Mouse (Mus musculus) intestine, embryonic 15.5 days (tissue): ENCODE results near the gene Nrd1. TPM values are rescaled to one million over a fixed set of nuclear protein-coding genes. Genes with fewer than 3 reads are reported as not detected.

Source experiments
- ATAC-seq: fragments of 200-750 bp; cut with Nextera tagmentation; 2 replicates; pipeline ENCODE4 v1.8.0; 2017; ENCODE audit warnings: moderate TSS enrichment, moderate library complexity
- H3K27ac ChIP-seq: fragments of 300-500 bp; sonication (generic); 2 replicates; pipeline ENCODE4 v1.5.1; 2015; ENCODE audit warnings: mild to moderate bottlenecking, inconsistent platforms
- H3K27me3 ChIP-seq: fragments of 300-500 bp; sonication (generic); replicated peaks from 2 replicates; pipeline ENCODE4 v1.6.1; 2015; ENCODE audit warnings: inconsistent platforms
- H3K36me3 ChIP-seq: fragments of 300-500 bp; sonication (generic); 2 replicates; pipeline ENCODE4 v1.6.1; 2015; ENCODE audit warnings: inconsistent platforms
- H3K4me1 ChIP-seq: fragments of 300-500 bp; sonication (generic); replicated peaks from 2 replicates; pipeline ENCODE4 v1.6.1; 2015; ENCODE audit warnings: inconsistent platforms
- H3K4me2 ChIP-seq: fragments of 300-500 bp; sonication (generic); replicated peaks from 2 replicates; pipeline ENCODE4 v1.6.1; 2015; ENCODE audit warnings: mild to moderate bottlenecking, inconsistent platforms
- H3K4me3 ChIP-seq: fragments of 300-500 bp; sonication (generic); replicated peaks from 2 replicates; pipeline ENCODE4 v1.5.1; 2015; ENCODE audit warnings: inconsistent platforms
- H3K9ac ChIP-seq: fragments of 300-500 bp; sonication (generic); 2 replicates; pipeline ENCODE4 v1.6.1; 2015; ENCODE audit warnings: inconsistent platforms
- H3K9me3 ChIP-seq: fragments of 300-500 bp; sonication (generic); 2 replicates; pipeline ENCODE4 v1.6.1; 2016; ENCODE audit warnings: inconsistent platforms
- WGBS: fragments of 180-500 bp; shearing (Covaris S2); methylation state at CpG from one replicate; pipeline ENCODE4 v1.1.7; 2015; 5-methylcytosine and 5-hydroxymethylcytosine counted together
- polyA plus RNA-seq: library from polyadenylated mRNA; unstranded; fragments of >200 nt; fragmentation: Nextera tagmentation; extraction: Ambion mirVana; gene quantifications from 2 replicates; pipeline ENCODE4 v1.2.1, GENCODE M21; 2015

Nrd1 gene
- 56.0 and 56.1 TPM in 2 replicates for polyA plus RNA-seq

- under 1% methylated on average over 58 of the region's 58 CpGs for WGBS
- Histone ChIP-seq H3K4me2 (peak within 1 kb of the TSS; percentile 78), H3K4me3 (peak within 1 kb of the TSS; percentile 76), H3K4me1 (0 out of 2 replicates have a peak, but pooled peaks cover 2% of the 10 kb centered on the region), H3K27ac (peak within 1 kb of the TSS; percentile 93), H3K9ac (peak within 1 kb of the TSS; percentile 80), H3K9me3 (no peaks in the 10 kb centered on the region), H3K27me3 (no peaks in the 10 kb centered on the region), H3K36me3 (no peaks in the 10 kb centered on the region)
- peak; percentile 100 for ATAC-seq
Measured at GRCm38 (mm10) chr4:108999999-109000950, at the start of gene Nrd1. TSS of gene Nrd1 (plus strand) at chr4:109000655.

- Histone ChIP-seq H3K27me3 (0 out of 2 replicates have a peak, but pooled peaks cover 2% of the 10 kb centered on the region), H3K4me2 (no peak overlapping the region), H3K36me3 (no peaks in the 10 kb centered on the region), H3K4me3 (no peak overlapping the region), H3K9ac (no peak overlapping the region), H3K27ac (no peak overlapping the region), H3K4me1 (no peaks in the 10 kb centered on the region), H3K9me3 (no peaks in the 10 kb centered on the region)
- no peak for ATAC-seq
- WGBS: 87% methylated on average over 4 of the region's 4 CpGs
Measured at GRCm38 (mm10) chr4:108951663-108952062, 48.8 kb upstream of the Nrd1 start.

- H3K27ac ChIP-seq: no peak overlapping the region
- H3K27me3 ChIP-seq: no peaks in the 10 kb centered on the region
- no peak overlapping the region for H3K9ac ChIP-seq
- ATAC-seq: no peak
- no peak overlapping the region for H3K4me3 ChIP-seq
- no peak overlapping the region for H3K4me2 ChIP-seq
- H3K36me3 ChIP-seq: no peaks in the 10 kb centered on the region
- 89% methylated on average over 3 of the region's 3 CpGs for WGBS
- no peaks in the 10 kb centered on the region for H3K4me1 ChIP-seq
- no peaks in the 10 kb centered on the region for H3K9me3 ChIP-seq
Measured at GRCm38 (mm10) chr4:108959696-108960095, 40.8 kb upstream of the Nrd1 start.

GRCm38 (mm10) chr4:108960619-108961460, 39.6 kb upstream of the Nrd1 start:
- peak; percentile 56; the same call in 1 of the 2 replicates for ATAC-seq
- no peaks in the 10 kb centered on the region for H3K27me3 ChIP-seq
- no peaks in the 10 kb centered on the region for H3K36me3 ChIP-seq
- no peaks in the 10 kb centered on the region for H3K4me1 ChIP-seq
- H3K9ac ChIP-seq: no peak overlapping the region
- H3K27ac ChIP-seq: no peak overlapping the region
- H3K4me3 ChIP-seq: no peak overlapping the region
- H3K4me2 ChIP-seq: no peak overlapping the region
- WGBS: 79% methylated on average over 4 of the region's 4 CpGs
- H3K9me3 ChIP-seq: no peaks in the 10 kb centered on the region

GRCm38 (mm10) chr4:108963017-108963416, 37.4 kb upstream of the Nrd1 start:
- H3K4me1 ChIP-seq: no peaks in the 10 kb centered on the region
- H3K36me3 ChIP-seq: no peaks in the 10 kb centered on the region
- no peak overlapping the region for H3K9ac ChIP-seq
- no peaks in the 10 kb centered on the region for H3K9me3 ChIP-seq
- H3K4me3 ChIP-seq: no peak overlapping the region
- no peak overlapping the region for H3K27ac ChIP-seq
- ATAC-seq: no peak
- whole genome bisulfite sequencing: 85% methylated on average over 6 of the region's 6 CpGs
- H3K27me3 ChIP-seq: no peaks in the 10 kb centered on the region
- no peak overlapping the region for H3K4me2 ChIP-seq

GRCm38 (mm10) chr4:108969517-108969916, 30.9 kb upstream of the Nrd1 start:
- Histone ChIP-seq H3K27me3 (no peaks in the 10 kb centered on the region), H3K4me1 (no peaks in the 10 kb centered on the region), H3K4me3 (no peak overlapping the region), H3K36me3 (no peaks in the 10 kb centered on the region), H3K27ac (no peak overlapping the region), H3K9ac (no peak overlapping the region), H3K9me3 (no peaks in the 10 kb centered on the region), H3K4me2 (no peak overlapping the region)
- WGBS: 49% methylated on average over 3 of the region's 3 CpGs
- ATAC-seq: no peak

GRCm38 (mm10) chr4:108971054-108971453, 29.4 kb upstream of the Nrd1 start:
- no peak for ATAC-seq
- WGBS: 71% methylated on average over 5 of the region's 5 CpGs
- Histone ChIP-seq H3K4me2 (no peak overlapping the region), H3K4me1 (no peaks in the 10 kb centered on the region), H3K4me3 (no peak overlapping the region), H3K9ac (no peak overlapping the region), H3K36me3 (no peaks in the 10 kb centered on the region), H3K9me3 (no peaks in the 10 kb centered on the region), H3K27me3 (no peaks in the 10 kb centered on the region), H3K27ac (no peak overlapping the region)

- H3K9me3 ChIP-seq: no peaks in the 10 kb centered on the region
- H3K9ac ChIP-seq: no peak overlapping the region
- H3K4me3 ChIP-seq: no peak overlapping the region
- no peaks in the 10 kb centered on the region for H3K4me1 ChIP-seq
- ATAC-seq: no peak
- H3K27me3 ChIP-seq: no peaks in the 10 kb centered on the region
- H3K27ac ChIP-seq: no peak overlapping the region
- H3K36me3 ChIP-seq: no peaks in the 10 kb centered on the region
- 39% methylated on average over 6 of the region's 6 CpGs for WGBS
- H3K4me2 ChIP-seq: no peak overlapping the region
Measured at GRCm38 (mm10) chr4:108976458-108977071, 23.9 kb upstream of the Nrd1 start.

GRCm38 (mm10) chr4:108986833-108987472, 13.5 kb upstream of the Nrd1 start:
- Histone ChIP-seq H3K9me3 (no peaks in the 10 kb centered on the region), H3K4me3 (no peak overlapping the region), H3K4me1 (no peaks in the 10 kb centered on the region), H3K27me3 (no peaks in the 10 kb centered on the region), H3K9ac (no peak overlapping the region), H3K4me2 (no peak overlapping the region), H3K27ac (no peak overlapping the region), H3K36me3 (no peaks in the 10 kb centered on the region)
- no peak for ATAC-seq
- WGBS: 90% methylated on average over 1 of the region's 1 CpGs

GRCm38 (mm10) chr4:108987473-108987842, 13.0 kb upstream of the Nrd1 start:
- no peak overlapping the region for H3K4me2 ChIP-seq
- WGBS: 79% methylated on average over 4 of the region's 4 CpGs
- H3K4me1 ChIP-seq: no peaks in the 10 kb centered on the region
- H3K4me3 ChIP-seq: no peak overlapping the region
- H3K9ac ChIP-seq: no peak overlapping the region
- ATAC-seq: no peak
- H3K36me3 ChIP-seq: no peaks in the 10 kb centered on the region
- H3K9me3 ChIP-seq: no peaks in the 10 kb centered on the region
- H3K27ac ChIP-seq: no peak overlapping the region
- H3K27me3 ChIP-seq: no peaks in the 10 kb centered on the region

GRCm38 (mm10) chr4:108989430-108989829, 11.0 kb upstream of the Nrd1 start:
- Histone ChIP-seq H3K4me2 (no peak overlapping the region), H3K4me3 (no peak overlapping the region), H3K27ac (no peak overlapping the region), H3K9ac (no peak overlapping the region), H3K36me3 (no peaks in the 10 kb centered on the region), H3K4me1 (no peaks in the 10 kb centered on the region), H3K27me3 (no peaks in the 10 kb centered on the region), H3K9me3 (no peaks in the 10 kb centered on the region)
- 56% methylated on average over 2 of the region's 2 CpGs for WGBS
- no peak for ATAC-seq

GRCm38 (mm10) chr4:108990032-108990431, 10.4 kb upstream of the Nrd1 start:
- Histone ChIP-seq H3K4me1 (no peaks in the 10 kb centered on the region), H3K27ac (no peak overlapping the region), H3K4me3 (no peak overlapping the region), H3K4me2 (no peak overlapping the region), H3K36me3 (no peaks in the 10 kb centered on the region), H3K9ac (no peak overlapping the region), H3K9me3 (no peaks in the 10 kb centered on the region), H3K27me3 (no peaks in the 10 kb centered on the region)
- no peak for ATAC-seq
